Mouse (Mus musculus) thymus, postnatal 0 days (tissue): ENCODE results near the gene Frmd4a. TPM values are rescaled to one million over a fixed set of nuclear protein-coding genes. Genes with fewer than 3 reads are reported as not detected.

ENCODE experiments used
- DNase-seq: peaks from one replicate; pipeline ENCODE4 v3.0.0-alpha.2; 2015; ENCODE audit warnings: low spot score
- polyA plus RNA-seq: library from polyadenylated mRNA; unstranded; fragments of >200 nt; fragmentation: Nextera tagmentation; extraction: Ambion mirVana; gene quantifications from 2 replicates; pipeline ENCODE4 v1.2.1, GENCODE M21; 2015

Gene Frmd4a
- polyA plus RNA-seq: 8.3 and 9.5 TPM in 2 replicates

DNA sequence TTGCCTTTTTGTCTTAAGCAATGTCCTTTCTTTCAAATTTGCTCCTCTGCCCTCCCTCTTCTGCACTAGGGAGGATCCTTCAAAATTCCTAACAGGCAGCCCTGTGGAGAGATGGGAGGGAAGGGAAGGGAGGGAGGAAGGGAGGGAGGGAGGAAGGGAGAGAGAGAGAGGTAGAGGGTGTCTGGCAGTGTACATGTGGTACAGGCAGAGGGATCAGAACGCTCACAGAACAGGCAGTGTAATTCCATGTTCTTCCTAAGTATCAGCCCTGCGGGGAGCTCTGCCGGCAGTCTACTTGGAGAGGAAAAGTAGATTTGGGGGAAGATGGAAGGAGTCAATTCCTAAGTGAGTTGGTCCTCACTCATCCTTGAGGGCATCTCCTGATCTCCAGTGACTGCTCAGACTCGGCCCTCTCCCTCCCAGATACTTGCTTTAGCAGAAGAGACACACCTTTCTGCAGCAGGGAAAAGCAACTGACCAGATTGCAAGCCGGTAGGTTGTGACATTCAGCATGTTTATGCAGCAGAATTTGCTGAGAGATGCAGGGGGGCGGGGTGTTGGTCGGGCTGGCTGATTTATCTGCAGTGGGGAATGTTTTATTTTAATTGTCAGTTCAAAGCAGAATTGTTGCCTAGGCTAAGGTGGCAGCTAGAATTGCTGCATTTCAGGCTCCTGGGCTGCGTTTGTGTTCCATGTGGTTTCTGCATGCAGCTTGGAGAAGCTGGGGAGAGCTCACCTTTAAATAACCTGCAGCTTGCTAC is at the start of gene Frmd4a:
Gene Frmd4a, plus strand, starts transcription at position 190 of the 761 bp plus-strand sequence.
- DNase-seq: no peak

DNA sequence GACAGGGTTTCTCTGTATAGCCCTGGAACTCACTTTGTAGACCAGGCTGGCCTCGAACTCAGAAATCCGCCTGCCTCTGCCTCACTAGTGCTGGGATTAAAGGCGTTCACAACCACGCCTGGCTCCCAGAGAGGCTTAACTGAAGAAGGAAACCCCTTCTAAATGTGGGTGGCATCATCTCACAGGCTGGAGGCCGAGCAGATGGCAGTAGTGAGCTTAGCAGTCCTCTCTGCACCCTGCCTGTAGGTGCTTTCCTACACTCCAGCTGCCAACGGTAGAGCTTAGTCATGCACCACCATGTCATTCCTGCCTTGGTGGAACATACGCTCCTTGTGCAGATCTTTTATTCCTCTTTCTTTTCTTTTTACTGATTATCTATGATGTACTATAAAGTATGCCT is 28.6 kb upstream of the Frmd4a start:
- DNase-seq: no peak

DNA sequence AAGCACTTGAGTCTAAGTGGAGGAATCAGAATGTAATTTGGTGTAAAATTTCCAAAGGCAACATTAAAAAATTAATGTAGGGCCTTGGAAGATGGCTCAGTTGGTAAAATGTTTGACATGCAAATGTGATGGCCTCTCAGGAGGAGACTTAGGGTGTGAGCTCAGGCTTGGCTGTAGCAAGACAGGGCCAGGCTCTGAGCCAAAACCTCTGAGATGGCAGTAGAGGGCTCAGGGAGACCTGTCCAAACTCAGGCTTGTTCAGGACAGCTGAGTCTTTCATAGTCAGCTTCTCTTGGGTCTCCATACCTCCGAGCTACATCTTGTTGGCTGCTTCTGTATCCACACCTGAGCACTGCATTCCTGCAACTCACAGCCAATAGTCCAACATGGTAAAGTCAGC is 27.1 kb upstream of the Frmd4a start:
- no peak for DNase-seq

DNA sequence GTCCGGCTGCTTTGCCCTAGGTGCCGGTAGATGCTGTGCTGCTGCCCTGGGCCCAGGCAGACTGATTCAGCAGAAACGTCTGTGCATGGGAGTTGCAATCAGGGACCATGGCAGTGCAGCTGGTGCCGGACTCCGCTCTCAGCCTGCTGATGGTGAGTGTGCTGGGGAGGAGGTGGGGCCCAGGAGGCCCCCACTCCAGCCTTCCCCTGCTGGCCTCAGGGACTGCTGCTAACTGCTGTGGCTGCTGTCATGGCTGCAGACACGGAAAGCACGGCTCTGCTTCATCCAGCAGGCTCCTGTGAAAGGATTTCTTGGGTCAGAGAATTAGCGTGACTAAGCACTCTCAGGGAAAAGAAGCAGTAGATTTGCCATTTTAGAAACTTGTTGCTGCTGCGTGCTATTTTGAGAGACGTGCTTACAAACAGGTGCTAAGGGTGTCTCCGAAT is 937 bp downstream of the Frmd4a start:
- no peak for DNase-seq

DNA sequence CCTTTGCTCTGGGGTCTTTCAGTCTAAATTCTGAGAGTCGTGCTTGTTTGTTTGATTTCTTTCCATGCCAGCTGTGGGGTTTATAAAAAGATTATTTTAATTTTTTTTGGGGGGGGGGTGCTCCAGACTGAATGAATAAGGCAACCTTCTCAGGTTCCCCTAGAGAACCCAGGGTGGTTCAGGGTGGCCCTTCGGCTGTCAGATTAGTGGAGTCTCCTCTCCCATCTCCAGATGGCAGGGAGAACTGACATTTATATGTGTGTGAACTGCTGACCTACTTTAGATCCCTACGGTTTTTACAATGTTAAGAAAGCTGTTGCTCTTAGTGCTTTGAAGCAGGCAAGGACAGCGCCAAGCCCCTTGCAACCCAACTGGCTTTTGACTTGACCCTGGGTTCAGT is 1.4 kb downstream of the Frmd4a start:
- no peak for DNase-seq

DNA sequence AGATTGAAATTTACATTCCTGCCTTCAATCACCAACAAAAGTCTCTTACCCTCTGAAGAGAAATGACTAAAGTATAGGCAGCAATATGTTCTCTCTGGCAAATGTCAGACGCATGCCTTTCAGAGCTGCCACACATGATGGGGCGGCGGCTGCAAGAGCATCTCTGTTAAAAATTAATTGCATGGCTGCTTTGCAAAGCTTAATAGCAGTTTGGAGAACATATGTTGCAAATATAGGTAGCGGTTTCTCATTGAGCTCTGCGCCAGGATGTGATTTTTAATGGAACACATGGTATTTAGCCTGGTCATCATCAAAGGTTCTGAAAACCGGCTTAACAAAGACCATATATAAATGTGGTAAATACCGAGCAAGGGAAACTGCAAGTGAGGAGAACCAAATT is 7.4 kb downstream of the Frmd4a start:
- DNase-seq: no peak

DNA sequence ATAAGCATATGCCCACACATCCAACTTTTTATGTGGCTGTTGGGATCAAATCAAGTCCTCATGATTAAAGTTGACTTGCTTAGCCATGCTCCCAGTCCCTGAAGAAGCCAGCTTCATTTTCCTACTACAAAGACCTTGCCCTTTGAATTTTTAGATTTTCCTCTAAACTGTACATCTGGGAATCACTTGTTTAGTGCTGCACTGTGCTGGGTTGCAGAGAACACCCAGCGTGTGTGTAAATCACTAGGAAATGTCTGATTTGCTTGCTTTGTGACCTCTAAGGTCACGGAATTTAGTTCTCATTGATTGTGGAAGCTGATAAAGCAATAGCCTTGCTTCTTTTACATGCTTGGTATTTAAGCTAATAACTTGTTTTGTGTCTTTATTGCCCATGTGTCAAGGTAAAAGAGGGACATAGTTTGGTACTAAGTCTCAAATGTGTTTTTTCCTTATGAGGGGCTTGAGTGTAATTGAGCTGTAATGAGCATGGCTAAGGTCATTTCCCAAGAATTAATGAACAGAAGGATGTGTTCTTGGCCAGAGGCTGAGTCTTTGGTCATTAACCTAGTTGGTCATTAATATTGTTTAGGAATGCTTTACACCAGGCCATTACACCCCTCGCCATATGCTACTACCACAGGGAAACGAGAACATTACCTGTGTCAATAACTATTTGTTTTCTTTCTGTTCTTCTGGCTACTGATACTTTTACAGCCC is 11.7 kb downstream of the Frmd4a start:
- no peak for DNase-seq

DNA sequence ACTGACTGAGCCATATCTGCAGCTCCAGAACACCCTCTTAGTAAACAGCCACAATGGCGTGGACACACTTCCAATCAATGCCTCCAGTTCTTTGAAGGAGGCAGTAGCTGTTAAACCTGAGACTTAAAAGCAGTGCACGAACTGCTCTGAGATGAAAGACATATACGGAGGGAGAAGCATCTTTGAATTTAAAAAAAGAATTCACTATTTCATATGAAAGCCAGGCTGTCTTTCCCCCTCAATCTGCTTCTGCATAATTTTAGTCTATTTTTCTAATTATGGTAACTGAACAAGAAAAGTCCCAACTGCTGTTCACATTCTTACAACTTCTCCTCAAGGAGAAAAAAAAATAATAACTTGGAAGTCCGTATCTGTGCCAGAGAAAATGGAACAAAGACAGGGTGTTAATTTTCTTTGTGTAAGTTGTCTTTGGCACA is 18.7 kb downstream of the Frmd4a start:
- no peak for DNase-seq

DNA sequence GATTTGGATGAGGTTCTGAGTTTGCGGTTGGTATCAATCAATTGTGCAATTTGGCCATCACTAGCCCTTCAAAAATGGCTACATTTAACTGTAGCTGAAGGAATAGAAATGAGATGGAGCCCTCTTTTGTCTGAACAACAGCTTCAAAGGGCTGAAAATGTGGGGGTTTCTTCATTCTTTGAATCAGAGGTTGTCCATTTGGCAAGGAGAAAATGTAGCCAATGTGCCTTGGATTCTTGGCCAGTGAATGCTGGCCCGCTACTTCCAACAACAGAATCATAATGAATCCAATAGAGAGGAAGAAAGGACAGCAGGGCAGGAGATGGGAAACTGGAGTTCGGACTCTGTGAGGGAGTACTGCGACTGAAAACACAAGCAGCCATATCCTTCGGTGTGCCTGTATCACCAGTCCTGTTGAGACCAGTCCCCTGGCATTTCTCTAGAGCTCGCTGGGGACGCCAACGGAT is 19.2 kb downstream of the Frmd4a start:
- no peak for DNase-seq

DNA sequence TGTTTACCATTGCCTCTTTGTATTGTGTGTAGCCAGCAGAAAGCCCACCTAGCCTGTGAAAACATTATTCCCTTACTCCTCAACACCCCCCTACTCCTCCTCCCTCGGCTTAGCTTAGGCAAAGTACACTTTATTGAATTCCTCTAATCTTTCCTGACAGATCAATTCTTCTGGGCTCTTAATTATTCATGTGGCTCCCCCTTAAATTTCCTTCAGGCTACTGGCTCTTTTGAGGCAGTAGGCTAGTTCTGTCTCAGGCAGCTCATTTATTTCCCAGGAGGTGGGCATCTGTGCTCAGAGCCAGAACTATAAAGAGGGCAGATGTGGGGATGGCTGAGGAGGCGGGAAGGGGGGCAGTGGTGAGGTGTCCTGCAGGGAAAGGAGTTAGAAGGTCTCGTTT is 24.5 kb downstream of the Frmd4a start:
- no peak for DNase-seq

DNA sequence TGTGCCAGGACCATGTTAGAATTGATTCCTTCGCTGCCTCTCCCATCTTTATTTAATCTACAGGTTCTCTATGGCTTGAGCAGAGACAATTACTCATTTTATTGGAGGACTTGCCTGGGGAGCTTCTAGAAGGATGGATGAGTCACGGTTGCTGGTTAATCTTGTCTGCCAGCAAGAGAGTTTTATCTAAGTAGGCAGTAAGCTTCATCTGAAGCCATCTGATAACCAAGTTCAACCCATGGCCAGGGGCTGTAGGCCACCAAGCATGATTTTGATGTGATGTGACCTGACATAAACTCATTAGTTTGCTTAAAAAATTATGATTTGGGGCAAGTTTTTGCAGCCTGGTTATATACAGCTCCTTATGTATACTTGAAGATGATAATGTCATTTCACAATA is 38.0 kb downstream of the Frmd4a start:
- DNase-seq: no peak

DNA sequence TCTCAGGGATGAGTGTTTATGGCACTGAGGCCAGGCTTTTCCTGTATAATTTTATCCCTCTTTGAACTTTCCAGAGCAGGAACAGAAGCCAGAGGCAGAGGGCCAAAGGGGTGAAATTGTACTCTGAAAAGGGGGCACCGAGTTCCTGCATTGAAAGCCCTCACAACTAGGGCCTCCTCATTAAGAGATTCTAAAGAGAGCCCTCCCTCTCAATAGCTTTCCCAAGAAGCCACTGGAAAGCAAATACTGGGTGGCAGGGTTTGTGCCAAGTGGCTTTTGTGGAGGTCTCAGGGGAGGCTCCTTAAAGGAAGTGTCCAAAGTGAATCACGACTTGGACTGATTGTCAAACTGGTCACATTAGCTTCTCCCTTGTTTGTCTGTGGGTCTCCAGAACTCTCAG is 43.2 kb downstream of the Frmd4a start:
- no peak for DNase-seq

DNA sequence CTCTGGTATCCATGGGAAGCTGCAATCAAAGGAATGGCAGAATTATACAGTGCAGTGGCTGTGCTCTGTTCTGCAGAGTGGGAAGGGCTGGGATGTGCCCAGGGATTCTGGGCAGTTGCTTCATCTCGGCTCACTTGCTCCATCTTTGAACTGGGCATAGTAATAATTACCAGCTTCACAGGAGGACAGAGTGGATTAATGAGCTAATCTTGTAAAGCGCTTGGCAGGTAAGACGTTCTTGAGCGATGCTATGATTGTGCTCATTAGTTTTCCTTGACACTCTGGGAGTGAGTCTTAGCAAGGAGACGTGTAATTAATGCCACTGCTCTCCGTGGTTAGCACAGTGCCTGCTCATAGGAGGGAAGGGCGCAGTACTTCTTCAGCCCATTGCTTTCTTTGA is 54.3 kb downstream of the Frmd4a start:
- no peak for DNase-seq

DNA sequence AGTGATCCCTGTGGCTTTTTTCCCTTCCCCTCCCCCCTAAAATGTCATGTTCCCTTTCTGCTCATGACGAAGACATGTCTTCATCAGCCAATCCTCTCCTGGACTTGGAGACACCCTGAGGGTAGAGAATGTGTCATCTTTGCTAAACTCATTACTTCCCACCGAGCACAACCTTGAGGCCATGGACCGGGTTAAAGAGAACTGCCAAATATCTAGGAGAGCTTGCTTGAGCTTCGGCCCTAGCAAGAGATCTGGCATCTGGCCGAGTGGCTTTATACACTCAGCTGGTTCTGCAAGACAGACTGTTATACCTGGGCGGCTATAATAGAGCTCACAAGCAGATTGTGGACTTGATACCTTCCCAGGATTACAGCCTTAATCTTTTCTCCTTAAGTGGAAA is 66.4 kb downstream of the Frmd4a start:
- DNase-seq: no peak

DNA sequence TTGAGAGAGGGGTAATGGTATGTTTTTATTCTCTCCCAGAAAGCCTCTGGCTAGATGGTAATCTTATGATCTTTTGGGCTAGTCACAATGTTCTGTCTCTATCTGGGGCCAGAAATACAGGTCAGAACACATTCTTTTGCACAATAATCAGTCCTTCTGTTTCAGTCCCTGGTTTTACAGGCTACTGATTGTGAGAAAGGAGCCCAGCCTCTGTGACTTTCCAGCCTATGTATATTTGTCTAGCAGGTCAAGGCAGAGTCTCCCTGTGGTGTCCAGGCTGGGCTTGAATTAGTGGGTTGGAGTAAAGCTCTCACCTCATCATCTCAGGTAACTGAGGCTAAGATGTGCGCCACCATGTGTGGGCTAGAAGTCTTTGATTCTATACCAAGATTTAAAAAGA is 80.1 kb downstream of the Frmd4a start:
- no peak for DNase-seq

DNA sequence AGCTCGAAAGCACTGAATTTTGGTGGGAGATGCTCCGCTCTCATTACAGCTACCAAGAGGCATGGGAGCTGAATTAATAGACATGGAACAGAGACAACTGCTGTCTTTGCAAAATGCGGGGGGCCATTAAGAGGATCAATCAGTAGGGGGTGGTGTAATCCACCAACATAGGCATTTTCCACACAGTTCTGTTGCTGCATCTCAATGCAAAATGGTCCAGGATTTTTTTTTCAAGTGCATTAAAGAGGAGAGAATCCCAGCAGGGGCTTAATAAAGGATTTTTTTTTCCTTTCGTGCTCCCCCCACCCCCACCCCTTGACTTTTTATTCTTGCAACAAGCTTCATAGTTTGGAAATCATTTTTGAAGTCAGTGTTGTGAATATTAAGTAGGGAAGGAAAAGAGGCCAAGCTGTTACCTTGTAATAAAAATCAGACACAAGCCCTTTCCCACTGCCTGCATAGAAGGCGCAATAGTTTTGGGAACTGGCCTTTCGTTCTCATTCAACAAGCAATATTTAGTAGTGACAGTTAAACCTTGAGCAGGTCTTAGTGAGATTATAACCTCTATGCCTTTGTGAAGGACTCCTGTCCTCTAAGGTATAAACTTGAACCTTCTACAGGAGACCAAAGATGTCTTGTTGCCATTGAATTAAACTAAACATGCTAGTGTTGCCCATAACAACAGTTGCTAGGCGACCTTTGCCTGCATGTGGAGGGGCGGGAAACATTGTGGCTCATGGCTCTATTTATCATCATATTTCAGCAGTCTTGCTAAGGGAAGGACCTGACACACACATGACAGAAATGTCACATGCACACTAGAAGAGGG is 81.6 kb downstream of the Frmd4a start:
- DNase-seq: no peak

DNA sequence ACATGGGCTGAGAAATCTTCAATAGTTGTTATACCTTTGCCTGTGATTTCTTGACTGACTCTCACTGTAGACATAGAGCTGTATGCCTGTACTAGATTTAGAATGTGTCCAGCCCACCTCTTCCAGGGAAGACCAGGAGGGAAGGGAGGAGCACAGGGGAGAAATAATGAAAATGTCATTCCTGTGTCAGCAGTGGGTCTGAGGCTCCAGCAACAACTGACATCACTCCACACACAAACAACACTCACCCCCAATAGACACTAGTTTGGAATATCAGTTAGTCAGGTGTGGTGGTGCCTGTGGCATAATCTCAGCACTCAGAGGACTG is 82.2 kb downstream of the Frmd4a start:
- no peak for DNase-seq

DNA sequence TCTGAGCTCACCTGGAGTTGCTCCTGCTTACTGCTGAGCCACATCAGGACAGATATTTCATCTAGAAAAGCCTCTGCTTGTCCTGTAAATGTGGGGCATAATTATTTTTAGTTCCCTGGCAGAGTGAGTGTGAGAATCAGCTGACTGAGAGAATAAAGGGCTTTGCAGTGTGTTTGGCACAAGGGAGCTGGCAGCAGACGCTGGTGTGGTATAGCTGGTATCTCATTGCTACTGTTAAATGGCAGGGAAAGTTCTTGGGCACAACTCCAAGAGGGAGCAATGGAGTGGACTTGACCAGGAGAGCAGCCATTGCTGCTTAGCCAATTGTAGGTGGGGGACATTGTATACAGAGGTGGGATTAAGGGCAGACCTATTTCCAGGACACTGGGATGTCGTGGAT is 83.9 kb downstream of the Frmd4a start:
- no peak for DNase-seq

DNA sequence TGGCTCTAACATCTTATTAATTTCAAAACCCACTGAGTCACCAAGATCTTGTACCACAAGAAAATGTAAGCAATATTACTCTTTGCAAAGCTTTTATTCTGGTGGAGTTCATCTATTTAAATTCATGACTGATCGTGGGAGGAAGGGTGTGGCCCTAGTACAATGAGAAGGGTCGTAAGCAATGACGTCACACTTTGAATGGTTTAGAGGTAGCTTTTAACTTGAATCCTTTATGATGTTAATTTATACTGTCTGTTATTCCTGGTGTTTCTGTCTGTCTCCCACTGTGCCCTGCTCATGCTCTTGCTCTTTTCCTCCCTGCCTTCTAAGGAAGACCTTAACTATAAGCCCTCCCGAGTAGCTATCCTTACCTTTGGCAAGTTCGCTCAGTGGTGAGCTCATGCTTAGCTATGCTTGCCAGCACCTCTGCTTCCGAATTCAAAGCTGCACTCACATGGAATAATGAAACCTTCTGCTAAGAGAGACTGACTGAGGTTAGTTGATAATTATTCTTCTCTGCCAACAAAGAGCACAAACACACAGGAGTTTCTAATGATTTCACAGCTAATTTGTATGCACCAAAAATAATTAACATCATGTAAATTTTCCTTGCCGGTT is 95.9 kb downstream of the Frmd4a start:
- DNase-seq: no peak

DNA sequence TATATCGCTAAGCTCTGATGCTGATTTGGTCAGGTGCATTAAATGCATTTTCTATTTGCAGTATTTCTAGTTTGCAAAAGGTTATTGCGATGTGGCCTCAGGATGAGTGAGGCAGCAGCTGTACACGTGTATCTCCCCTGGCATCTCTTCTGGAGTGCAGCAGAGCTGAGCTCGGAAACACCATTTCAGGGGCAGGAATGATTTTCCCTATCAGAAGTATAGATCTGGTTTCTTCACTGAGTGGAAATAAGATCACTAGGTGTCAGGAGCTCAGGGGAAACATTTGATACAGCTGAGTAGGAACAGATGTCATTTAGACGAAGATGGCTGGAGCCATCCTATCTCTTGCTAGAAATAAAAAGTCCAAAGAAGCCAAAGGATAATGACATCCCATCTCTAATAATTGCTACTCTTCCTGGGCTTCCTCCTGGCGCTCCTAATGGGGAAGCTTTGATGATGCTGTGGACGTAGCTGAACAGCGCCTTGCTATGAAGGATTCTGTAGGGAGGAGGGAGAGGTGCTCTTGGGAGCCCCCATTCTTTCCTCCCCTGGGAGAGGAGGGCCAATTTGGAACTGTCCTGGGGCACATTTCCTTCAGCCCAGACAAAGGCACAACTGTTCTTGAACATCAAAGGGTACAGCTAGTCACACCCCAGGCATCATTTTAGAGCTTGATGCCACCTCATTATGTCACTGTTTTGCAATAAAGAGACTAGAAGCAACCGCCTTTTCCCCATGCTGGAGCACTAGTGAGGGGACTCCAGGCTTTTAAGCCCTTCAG is 102.4 kb downstream of the Frmd4a start:
- no peak for DNase-seq

DNA sequence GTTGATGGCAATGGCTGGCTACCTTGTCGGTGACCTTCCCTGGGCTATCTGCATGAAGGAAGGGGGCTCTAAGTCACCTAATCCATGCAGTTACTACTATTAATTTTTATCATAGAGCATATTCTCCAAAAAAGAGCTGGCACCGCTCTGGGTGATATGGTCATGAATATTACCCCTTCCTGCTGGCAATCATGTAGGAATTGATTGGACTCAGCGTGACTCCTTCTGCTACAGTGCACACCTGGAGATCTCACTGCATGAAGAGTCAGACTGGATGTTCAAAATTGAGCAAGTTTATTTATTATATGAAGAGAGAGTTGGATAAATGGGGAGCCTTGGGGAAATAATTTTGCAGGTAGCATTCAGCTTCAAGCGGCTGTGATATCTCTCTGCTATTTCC is 113.7 kb downstream of the Frmd4a start:
- DNase-seq: no peak
